Mouse (Mus musculus) testis, postnatal 10 days (tissue): Measurements from ENCODE around the gene Ccdc187.

Experiments used
- DNase-seq: peaks from one replicate; pipeline ENCODE4 v3.0.0; 2021; ENCODE audit warnings: low spot score

Gene Ccdc187

GRCm38 (mm10) chr2:26294457-26294856, at the start of gene Ccdc187:
TSS of gene Ccdc187 (minus strand) at chr2:26294557.
- DNase-seq, result no peak

- no peak for DNase-seq
These were observed 48.5 kb upstream of the Ccdc187 start for GRCm38 (mm10) chr2:26342609-26343490.

GRCm38 (mm10) chr2:26342044-26342443, 47.7 kb upstream of the Ccdc187 start:
- DNase-seq, result peak; percentile 83

- no peak for DNase-seq
These were observed 47.2 kb upstream of the Ccdc187 start for GRCm38 (mm10) chr2:26341510-26341981.

GRCm38 (mm10) chr2:26339204-26339551, 44.8 kb upstream of the Ccdc187 start:
- DNase-seq, result peak; percentile 83

GRCm38 (mm10) chr2:26338302-26339203, 44.2 kb upstream of the Ccdc187 start:
- DNase-seq, result no peak

GRCm38 (mm10) chr2:26330702-26331101, 36.3 kb upstream of the Ccdc187 start:
- no peak for DNase-seq

- DNase-seq, result no peak
These were observed 35.7 kb upstream of the Ccdc187 start for GRCm38 (mm10) chr2:26330056-26330468.

GRCm38 (mm10) chr2:26329402-26329801, 35.0 kb upstream of the Ccdc187 start:
- no peak for DNase-seq

- DNase-seq, result no peak
These were observed 33.5 kb upstream of the Ccdc187 start for GRCm38 (mm10) chr2:26327852-26328251.

GRCm38 (mm10) chr2:26325386-26326181, 31.2 kb upstream of the Ccdc187 start:
- peak; percentile 81 for DNase-seq

GRCm38 (mm10) chr2:26324917-26325316, 30.6 kb upstream of the Ccdc187 start:
- DNase-seq, result no peak

GRCm38 (mm10) chr2:26323589-26324325, 29.4 kb upstream of the Ccdc187 start:
- no peak for DNase-seq

GRCm38 (mm10) chr2:26320245-26321185, 26.2 kb upstream of the Ccdc187 start:
- DNase-seq, result no peak

GRCm38 (mm10) chr2:26319519-26320244, 25.3 kb upstream of the Ccdc187 start:
- DNase-seq, result no peak

- DNase-seq, result no peak
These were observed 24.8 kb upstream of the Ccdc187 start for GRCm38 (mm10) chr2:26319109-26319508.

GRCm38 (mm10) chr2:26317991-26318672, 23.8 kb upstream of the Ccdc187 start:
- no peak for DNase-seq

GRCm38 (mm10) chr2:26317371-26317770, 23.0 kb upstream of the Ccdc187 start:
- no peak for DNase-seq
